Mouse (Mus musculus) brain, embryonic 14.5 days (tissue): ENCODE measurements around the gene Pacrg.

ENCODE experiments used
- CTCF ChIP-seq: fragments of 200-500 bp; IDR thresholded peaks from 2 replicates; pipeline ENCODE4 v1.5.1; 2012; ENCODE audit warnings: inconsistent platforms, mild to moderate bottlenecking, moderate library complexity, borderline replicate concordance; ENCODE audit not compliant: insufficient read depth, insufficient read length; ENCODE audit errors: extremely low read depth
- POLR2A ChIP-seq: fragments of 200-500 bp; IDR thresholded peaks from 2 replicates; pipeline ENCODE4 v1.6.1; 2012; ENCODE audit warnings: mild to moderate bottlenecking, inconsistent platforms, borderline replicate concordance; ENCODE audit not compliant: poor library complexity, insufficient read depth, insufficient read length, severe bottlenecking; ENCODE audit errors: extremely low read depth

DNA sequence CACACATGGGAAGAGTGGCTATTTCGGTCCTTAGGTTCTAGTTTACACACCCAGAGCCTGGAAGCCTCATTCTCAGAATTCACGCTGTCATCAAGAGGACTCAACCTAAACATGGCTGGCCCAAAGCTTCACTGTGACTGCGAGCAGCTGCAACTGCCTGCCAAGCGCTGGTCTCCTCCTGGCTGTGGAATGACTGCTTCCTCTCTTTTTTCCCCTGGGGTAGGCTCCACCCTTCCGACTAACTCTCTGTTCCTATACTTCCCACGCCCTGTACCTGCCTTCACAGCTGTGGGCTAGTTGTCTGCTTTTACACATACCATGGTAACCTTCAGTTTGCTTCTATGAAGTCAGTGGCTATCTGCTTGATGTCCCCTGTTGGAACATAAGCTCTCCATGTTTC, 453.6 kb downstream of the Pacrg start:
- TF ChIP-seq POLR2A (no peak), CTCF (no peak)
